Mouse (Mus musculus): Measurements from ENCODE around the gene Mex3a. TPM values are rescaled to one million over a fixed set of nuclear protein-coding genes. Genes with fewer than 3 reads are reported as not detected.

Gene Mex3a
- polyA plus RNA-seq, 1 experiment = not detected

DNA sequence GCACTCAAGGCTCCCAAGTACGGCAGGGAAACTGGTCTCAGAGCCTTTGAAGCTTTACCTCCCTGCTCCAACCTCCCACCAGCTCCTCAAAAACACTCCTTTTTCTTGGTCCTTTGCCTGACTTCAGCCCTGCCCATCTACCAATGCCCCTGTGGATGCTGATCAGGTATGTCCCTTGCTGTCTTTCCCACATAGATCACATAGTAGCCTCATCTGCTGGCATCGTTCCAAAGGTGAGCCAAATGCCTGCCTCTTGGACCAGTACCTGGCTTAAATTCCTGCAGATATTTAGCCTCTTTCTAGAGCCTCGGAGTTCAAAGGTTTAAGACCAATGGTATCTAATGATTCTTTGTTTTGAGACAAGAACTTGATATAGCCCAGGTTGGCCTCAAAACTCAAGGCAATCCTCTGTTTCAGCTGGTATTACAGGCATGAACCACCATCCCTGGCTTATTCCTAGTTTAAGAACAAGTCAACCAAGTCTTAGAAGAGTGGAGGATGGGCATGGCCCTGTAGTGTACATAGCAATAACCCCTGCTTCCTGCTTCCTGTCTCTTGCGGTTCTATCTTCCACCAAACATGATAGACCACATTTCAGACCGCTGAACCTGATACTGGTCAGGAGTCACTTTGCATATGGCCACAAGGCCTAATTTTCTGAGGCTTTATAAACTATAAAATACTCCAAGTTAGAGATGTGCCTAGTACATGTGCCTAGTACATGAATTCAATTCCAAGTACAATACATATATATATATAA lies 11.6 kb downstream of the Mex3a start:
- 85% methylated on average over 5 of the region's 5 CpGs for WGBS
- TF ChIP-seq POLR2A (IDR thresholded peaks at IDR 0.05; ENCODE audit: insufficient read depth, low read depth, low read length) (no peak), CTCF (IDR thresholded peaks at IDR 0.05; ENCODE audit: insufficient read depth, low read depth, low read length) (no peak)
- H3K27ac ChIP-seq (ENCODE audit: insufficient read depth, low read depth, low read length) = no peak overlapping the region
- no peaks in the 10 kb centered on the region for H3K4me1 ChIP-seq (ENCODE audit: control insufficient read depth, insufficient read depth, low read length)
- H3K4me3 ChIP-seq (ENCODE audit: insufficient read depth, low read depth, low read length) = no peak overlapping the region

- WGBS = 48% methylated on average over 5 of the region's 5 CpGs
- no peak for TF ChIP-seq CTCF (IDR thresholded peaks at IDR 0.05; ENCODE audit: insufficient read depth, low read depth, low read length)
- no peak for TF ChIP-seq POLR2A (IDR thresholded peaks at IDR 0.05; ENCODE audit: insufficient read depth, low read depth, low read length)
- Histone ChIP-seq H3K4me1 (ENCODE audit: control insufficient read depth, insufficient read depth, low read length) (no peaks in the 10 kb centered on the region), H3K4me3 (ENCODE audit: insufficient read depth, low read depth, low read length) (no peak overlapping the region), H3K27ac (ENCODE audit: insufficient read depth, low read depth, low read length) (no peak overlapping the region)
Observed at GRCm38 (mm10) chr3:88544514-88544913, 12.3 kb downstream of the Mex3a start.

DNA sequence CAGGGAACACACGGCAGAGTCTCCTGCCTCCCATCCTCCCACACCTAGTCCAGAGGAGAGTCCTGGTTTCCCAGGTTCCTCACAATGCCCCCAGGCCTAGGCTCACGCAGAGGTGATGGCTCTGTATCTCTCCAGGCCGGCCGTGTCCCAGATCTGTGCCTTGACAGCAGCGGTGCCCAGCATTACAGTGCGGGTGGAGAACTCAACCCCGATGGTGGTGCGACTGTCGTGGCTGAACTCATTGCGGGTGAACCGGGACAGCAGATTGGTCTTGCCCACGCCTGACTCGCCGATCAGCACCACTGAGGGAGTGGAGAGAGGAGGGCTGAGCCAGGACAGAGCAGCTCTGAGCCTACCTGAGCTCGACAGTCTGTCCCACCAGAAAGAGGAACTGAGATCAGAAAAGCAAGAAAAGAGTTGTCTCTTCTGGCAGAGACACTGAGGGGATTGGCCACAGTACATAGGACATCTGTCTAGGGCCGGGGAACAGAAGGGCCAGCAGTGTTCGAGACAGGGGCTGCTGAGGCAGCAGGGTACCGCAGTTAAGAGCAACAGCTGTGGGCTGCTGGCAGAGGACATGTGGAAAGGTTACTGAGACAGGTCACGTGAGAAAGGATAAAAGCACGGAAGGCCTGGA lies 12.9 kb downstream of the Mex3a start:
- no peak for TF ChIP-seq CTCF (IDR thresholded peaks at IDR 0.05; ENCODE audit: insufficient read depth, low read depth, low read length)
- TF ChIP-seq POLR2A (IDR thresholded peaks at IDR 0.05; ENCODE audit: insufficient read depth, low read depth, low read length) = no peak
- Histone ChIP-seq H3K4me3 (ENCODE audit: insufficient read depth, low read depth, low read length) (no peak overlapping the region), H3K27ac (ENCODE audit: insufficient read depth, low read depth, low read length) (no peak overlapping the region), H3K4me1 (ENCODE audit: control insufficient read depth, insufficient read depth, low read length) (no peaks in the 10 kb centered on the region)
- WGBS = 79% methylated on average over 20 of the region's 20 CpGs

DNA sequence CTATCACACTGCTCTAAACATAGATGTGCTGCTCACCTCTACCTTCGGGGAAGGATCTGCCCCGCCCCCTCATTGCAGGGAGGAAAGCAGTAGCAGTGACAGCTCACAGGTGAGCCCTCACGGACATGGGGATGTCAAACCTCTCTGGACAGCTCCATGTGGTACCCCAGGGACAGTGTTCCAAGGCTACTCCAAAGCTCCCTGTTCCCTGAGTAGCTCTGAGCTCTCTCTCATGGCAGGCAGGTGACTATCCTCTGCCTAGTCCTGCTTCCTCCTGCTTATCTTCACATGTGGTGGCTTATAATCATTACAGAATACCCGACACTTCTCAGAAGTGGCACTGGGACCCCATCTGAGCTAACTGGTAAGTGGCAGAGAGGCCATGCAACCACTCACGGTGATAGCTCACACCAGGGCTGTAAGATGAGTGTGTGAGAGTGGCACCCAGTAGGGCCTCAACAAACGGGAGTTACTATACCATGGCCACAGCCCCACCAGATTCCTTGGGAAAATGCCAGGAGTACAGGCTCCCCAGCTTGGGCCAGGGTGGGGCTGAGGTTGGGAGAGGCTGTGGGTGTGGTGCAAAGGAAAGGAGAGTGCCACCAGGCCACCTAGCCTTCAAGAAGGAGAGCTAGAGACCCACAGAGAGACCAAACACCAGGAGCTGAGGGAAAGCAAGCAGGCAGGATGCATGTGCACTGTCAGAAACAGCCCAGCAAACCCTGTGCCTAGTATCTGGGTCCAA lies 14.7 kb downstream of the Mex3a start:
- Histone ChIP-seq H3K4me3 (ENCODE audit: insufficient read depth, low read depth, low read length) (no peak overlapping the region), H3K27ac (ENCODE audit: insufficient read depth, low read depth, low read length) (no peak overlapping the region), H3K4me1 (ENCODE audit: control insufficient read depth, insufficient read depth, low read length) (peaks cover 4% of the 10 kb centered on the region; the same call in 1 of the 2 replicates)
- 78% methylated on average over 6 of the region's 6 CpGs for WGBS
- TF ChIP-seq POLR2A (IDR thresholded peaks at IDR 0.05; ENCODE audit: insufficient read depth, low read depth, low read length) (no peak), CTCF (IDR thresholded peaks at IDR 0.05; ENCODE audit: insufficient read depth, low read depth, low read length) (no peak)

GRCm38 (mm10) chr3:88548180-88548917 lies 16.2 kb downstream of the Mex3a start, which contains the start of gene Rab25:
Gene Rab25 (minus strand): TSS chr3:88548300.
- peaks cover 4% of the 10 kb centered on the region; the same call in 1 of the 2 replicates for H3K4me1 ChIP-seq (ENCODE audit: control insufficient read depth, insufficient read depth, low read length)
- no peak within 1 kb of the TSS for H3K27ac ChIP-seq (ENCODE audit: insufficient read depth, low read depth, low read length)
- 64% methylated on average over 18 of the region's 18 CpGs for WGBS
- no peak within 1 kb of the TSS for H3K4me3 ChIP-seq (ENCODE audit: insufficient read depth, low read depth, low read length)
- TF ChIP-seq CTCF (IDR thresholded peaks at IDR 0.05; ENCODE audit: insufficient read depth, low read depth, low read length) (no peak), POLR2A (IDR thresholded peaks at IDR 0.05; ENCODE audit: insufficient read depth, low read depth, low read length) (no peak)

DNA sequence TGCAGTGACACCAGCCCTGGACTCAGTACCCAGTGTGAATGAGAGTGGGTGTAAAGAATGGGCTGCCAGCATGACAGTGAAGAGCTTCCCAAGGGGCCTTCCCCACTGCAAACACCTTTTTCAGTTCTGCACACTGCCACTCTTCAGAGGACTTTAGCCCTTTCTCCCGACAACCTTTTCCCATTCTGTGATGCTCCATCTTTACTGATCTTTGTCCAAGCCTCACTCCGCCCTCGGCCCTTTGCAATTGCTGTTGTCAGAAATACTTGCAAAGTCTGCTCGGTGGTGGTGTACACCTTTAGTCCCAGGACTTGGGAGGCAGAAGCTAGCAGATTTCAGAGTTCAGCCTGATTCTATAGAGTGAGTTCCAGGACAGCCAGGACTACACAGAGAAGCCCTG lies 19.4 kb downstream of the Mex3a start:
- no peak for TF ChIP-seq POLR2A (IDR thresholded peaks at IDR 0.05; ENCODE audit: insufficient read depth, low read depth, low read length)
- no peak for TF ChIP-seq CTCF (IDR thresholded peaks at IDR 0.05; ENCODE audit: insufficient read depth, low read depth, low read length)
- Histone ChIP-seq H3K4me3 (ENCODE audit: insufficient read depth, low read depth, low read length) (no peak overlapping the region), H3K27ac (ENCODE audit: insufficient read depth, low read depth, low read length) (no peak overlapping the region), H3K4me1 (ENCODE audit: control insufficient read depth, insufficient read depth, low read length) (peaks cover 11% of the 10 kb centered on the region)
- 81% methylated on average over 4 of the region's 4 CpGs for WGBS

- Histone ChIP-seq H3K4me1 (ENCODE audit: control insufficient read depth, insufficient read depth, low read length) (peaks cover 11% of the 10 kb centered on the region), H3K4me3 (ENCODE audit: insufficient read depth, low read depth, low read length) (peak overlapping the region; percentile 74), H3K27ac (ENCODE audit: insufficient read depth, low read depth, low read length) (no peak overlapping the region)
- TF ChIP-seq CTCF (IDR thresholded peaks at IDR 0.05; ENCODE audit: insufficient read depth, low read depth, low read length) (no peak), POLR2A (IDR thresholded peaks at IDR 0.05; ENCODE audit: insufficient read depth, low read depth, low read length) (no peak)
- WGBS = 19% methylated on average over 16 of the region's 16 CpGs
Observed at GRCm38 (mm10) chr3:88552082-88552645, 20.0 kb downstream of the Mex3a start.

All from olfactory bulb, adult 2 months (tissue).